Mouse (Mus musculus) olfactory bulb, adult 2 months (tissue): ENCODE measurements at regions not wholly inside any gene's neighbourhood (a gene's known extent, or its start where the extent isn't known, plus 50 kb on each side); places are given as distances from the start of the nearest gene placed in this dataset.

Source experiments
- CTCF ChIP-seq: fragments of 200-500 bp; IDR thresholded peaks from 2 replicates; pipeline ENCODE4 v1.5.1; 2012; ENCODE audit warnings: low read depth, mild to moderate bottlenecking, low read length, moderate library complexity; ENCODE audit not compliant: insufficient read depth
- POLR2A ChIP-seq: fragments of 200-500 bp; IDR thresholded peaks from 2 replicates; pipeline ENCODE4 v1.6.1; 2012; ENCODE audit warnings: mild to moderate bottlenecking, low read depth, low read length, moderate library complexity; ENCODE audit not compliant: insufficient read depth

GRCm38 (mm10) chr14:60513560-60513959 is 120.2 kb upstream of the Spata13 start:
- TF ChIP-seq POLR2A (no peak), CTCF (no peak)
